Mouse (Mus musculus): Measurements from ENCODE around the gene Nphs1.
"Not testable (repeated sequence)": the region's sequence is repeated elsewhere in the genome, so short reads cannot be mapped to it uniquely, and the experiment has no call there.

The Nphs1 gene

GRCm38 (mm10) chr7:30495506-30496042, 37.5 kb downstream of the Nphs1 start:
- DNase-seq, result not testable (repeated sequence)

DNA sequence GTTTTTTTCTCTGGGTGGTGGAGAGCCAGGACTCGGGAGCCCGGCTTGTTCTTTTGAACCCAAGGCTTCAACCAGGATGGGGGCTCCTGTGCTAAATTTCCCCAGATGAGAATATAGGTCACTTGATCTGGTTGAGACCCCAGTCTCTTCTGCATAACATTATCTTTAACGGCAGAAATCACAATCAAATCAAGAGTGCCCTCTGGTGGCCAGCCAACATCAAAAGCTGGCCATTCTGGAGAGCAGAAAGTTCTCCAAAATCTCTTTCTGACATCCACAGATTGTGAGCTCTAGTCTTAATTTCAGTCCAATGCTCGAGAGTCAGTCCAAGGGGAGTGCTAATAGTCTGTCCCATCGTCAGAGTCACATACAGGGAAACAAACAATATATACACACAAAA, 43.0 kb downstream of the Nphs1 start:
- DNase-seq, result not testable (repeated sequence)

- DNase-seq, result no peak
These were observed 49.9 kb downstream of the Nphs1 start for GRCm38 (mm10) chr7:30508061-30508460.

DNA sequence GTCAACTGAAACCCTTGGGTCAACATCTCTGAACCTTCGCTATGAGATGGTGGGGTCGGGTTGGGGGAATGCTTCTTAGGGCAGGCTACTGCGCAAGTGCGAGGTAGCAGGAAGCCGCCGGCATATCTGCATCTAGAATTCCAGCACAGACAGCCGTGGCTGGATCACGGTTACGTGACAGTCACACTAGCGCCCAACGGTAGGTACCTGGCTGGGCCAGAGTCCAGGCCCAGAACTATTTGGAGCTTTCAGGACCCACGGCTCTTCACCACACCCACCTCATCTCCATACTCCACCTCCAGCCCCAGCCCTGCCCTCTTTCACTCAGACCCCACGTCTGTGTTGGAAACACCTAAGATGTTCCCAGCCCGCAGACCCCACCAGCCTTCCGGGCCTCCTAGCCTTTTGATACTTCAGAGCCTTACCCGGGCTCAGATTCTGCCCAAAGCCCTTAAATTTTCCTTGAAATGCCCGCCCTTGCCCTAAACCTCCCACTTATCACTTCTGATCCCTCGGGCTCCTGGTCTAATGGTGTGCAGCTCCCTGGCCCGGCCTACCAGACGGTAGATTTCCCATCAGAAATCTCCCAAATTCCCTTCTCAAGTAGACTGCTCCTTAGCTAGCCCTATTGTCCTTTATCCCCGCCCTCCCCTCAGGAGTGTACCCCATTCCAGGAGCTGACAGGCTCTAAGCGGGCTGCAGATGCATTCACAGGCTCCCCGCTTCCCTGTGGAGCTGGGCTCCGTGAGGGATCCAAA, 57.1 kb downstream of the Nphs1 start:
- DNase-seq, result no peak

DNA sequence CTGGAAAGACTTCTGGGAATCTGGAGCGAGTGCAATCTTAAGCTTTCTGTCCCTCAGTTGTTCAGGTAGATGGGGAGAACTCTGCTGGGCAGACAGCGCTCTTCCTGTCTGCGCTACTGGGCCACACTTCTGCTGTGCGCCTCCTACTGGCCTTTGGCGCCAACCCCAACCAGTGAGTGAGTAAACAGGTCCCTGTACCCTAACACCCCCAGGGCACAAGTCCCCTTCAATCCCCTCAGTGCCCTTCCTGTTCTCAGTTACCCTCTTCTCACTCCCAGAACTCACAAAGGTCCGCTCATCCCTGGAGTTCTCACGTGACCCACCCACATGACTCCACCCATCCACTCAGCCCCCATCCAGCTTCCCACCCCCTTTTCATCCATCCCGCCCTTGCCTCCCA, 60.2 kb downstream of the Nphs1 start:
- no peak for DNase-seq

DNA sequence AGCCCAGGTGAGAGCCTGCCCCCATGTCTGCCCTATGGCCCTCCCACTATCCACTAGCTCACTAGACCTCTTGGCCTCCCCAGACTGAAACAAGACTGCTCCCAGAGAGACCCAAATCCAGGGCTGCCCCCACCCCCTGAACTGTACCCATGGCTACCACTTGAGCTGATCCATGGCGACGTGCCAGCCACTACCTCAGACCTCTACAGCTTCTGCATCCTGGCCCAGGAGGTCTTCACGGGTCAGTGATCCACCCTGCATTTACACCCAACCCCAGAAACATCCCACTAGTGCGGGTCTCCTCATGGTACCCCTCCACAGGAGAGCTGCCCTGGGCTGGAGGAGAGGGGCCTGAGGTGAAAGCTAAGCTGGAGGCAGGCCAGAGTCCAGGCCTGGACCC, 62.3 kb downstream of the Nphs1 start:
- DNase-seq, result peak; percentile 52

GRCm38 (mm10) chr7:30520856-30521255, 62.7 kb downstream of the Nphs1 start:
- no peak for DNase-seq

DNA sequence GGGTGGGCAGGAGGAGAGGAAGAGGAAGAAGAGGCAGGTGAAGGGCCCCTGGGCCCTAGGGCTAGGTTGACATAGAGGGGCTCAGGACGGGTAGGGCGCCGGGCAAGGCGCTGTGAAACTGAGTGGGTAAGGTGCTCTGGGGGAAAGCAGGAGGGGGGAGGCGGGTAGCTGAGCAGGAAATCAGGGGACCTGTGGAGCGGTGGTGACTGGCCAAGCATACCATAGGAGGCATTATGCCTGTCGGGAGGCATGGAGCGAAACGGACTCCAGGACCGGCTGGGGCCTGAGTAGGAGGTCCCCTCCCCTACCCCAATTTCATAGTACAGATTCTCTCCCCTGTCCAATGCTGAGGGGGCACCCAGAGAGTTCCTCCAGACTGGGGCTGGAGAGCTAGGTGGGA, 64.8 kb downstream of the Nphs1 start:
- DNase-seq, result no peak

- no peak for DNase-seq
These were observed 66.4 kb downstream of the Nphs1 start for GRCm38 (mm10) chr7:30524487-30524886.

GRCm38 (mm10) chr7:30525954-30526353, 67.8 kb downstream of the Nphs1 start:
- DNase-seq, result no peak

GRCm38 (mm10) chr7:30526399-30526798, 68.3 kb downstream of the Nphs1 start:
- DNase-seq, result no peak

- no peak for DNase-seq
These were observed 68.9 kb downstream of the Nphs1 start for GRCm38 (mm10) chr7:30526981-30527380.

- no peak for DNase-seq
These were observed 73.2 kb downstream of the Nphs1 start for GRCm38 (mm10) chr7:30531291-30531815.

GRCm38 (mm10) chr7:30532931-30533330, 74.8 kb downstream of the Nphs1 start:
- peak; percentile 28 for DNase-seq

- DNase-seq, result peak; percentile 60
These were observed 76.0 kb downstream of the Nphs1 start for GRCm38 (mm10) chr7:30533941-30534632.

DNA sequence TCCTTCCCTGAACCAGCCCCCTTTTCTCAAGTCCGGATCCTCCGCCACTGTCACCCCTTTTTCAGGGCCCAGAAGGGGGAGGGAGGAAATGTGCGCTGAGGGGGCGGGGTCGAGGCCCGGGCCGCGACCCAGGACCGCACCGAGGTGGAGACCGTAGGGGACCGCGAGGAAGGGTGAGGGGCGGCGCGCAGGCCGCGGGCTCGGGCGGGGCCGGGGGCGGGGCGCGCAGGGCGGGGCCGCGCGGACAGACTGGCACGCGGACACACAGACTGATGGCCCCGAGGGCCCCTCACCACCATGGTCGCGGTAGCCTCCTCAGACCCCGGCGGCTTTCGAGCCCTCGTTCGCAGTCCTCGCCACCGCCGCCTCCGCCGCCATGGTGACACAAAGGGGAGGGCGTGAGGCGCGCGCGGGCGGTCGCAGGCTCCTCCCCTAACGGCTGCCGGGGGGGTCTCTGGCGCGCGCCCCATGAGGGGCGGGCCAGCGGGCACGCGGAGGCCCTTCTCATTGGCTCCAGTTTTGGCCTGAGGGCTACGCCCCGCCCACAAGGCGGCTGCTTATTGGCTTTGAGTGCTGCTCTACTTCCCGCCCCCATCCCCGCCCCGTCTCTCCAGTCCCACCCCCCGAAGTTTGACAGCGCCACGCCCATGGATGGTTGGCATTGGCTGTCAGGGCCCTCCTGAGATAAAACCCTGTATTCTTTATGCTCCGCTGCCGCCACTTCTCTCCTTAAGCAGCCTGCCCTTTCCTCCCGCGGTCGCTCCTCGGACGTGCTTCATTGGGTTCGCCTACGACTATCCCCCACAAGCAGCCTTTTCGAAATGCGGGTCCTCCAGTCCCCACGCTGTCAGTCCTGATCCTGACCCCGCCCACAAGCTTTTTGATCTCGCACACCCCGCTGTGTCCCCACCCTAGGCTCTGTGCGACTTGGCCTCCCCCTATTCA, 76.8 kb downstream of the Nphs1 start, which contains the start of gene Arhgap33:
TSS of gene Arhgap33 (minus strand) at position 428 of the 945 bp plus-strand sequence.
- DNase-seq, result peak; percentile 98
